Mouse (Mus musculus) 416B (cell line): ENCODE data around the gene Ppp1r9b.
"Not testable (repeated sequence)": the region's sequence is repeated elsewhere in the genome, so short reads cannot be mapped to it uniquely, and the experiment has no call there.

ENCODE experiments used
- DNase-seq: peaks from one replicate; pipeline ENCODE4 v3.0.0; 2011; ENCODE audit warnings: low read depth

The Ppp1r9b gene

GRCm38 (mm10) chr11:94998041-94998531 is 7.3 kb downstream of the Ppp1r9b start:
- DNase-seq: no peak

- no peak for DNase-seq
These were observed 9.3 kb downstream of the Ppp1r9b start for GRCm38 (mm10) chr11:95000128-95000527.

- DNase-seq: peak; percentile 91
These were observed 9.7 kb downstream of the Ppp1r9b start for GRCm38 (mm10) chr11:95000548-95000947.

DNA sequence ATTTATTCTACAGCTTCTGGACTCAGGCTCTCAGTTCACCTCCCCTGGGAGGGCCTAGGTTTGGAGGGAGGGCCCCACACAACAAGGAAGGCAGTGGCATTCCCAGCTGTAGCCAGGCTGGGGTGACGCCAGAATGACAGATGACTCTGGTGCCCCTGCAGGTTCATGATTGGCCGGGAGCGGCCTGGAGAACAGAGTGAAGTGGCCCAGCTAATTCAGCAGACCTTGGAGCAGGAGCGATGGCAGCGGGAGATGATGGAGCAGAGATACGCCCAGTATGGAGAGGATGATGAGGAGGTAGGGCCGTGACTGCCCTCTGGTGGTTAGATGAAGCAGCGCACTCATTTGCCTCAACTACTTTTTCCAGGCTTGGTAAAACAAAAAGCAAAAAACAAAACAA is 10.2 kb downstream of the Ppp1r9b start:
- DNase-seq: peak; percentile 86

DNA sequence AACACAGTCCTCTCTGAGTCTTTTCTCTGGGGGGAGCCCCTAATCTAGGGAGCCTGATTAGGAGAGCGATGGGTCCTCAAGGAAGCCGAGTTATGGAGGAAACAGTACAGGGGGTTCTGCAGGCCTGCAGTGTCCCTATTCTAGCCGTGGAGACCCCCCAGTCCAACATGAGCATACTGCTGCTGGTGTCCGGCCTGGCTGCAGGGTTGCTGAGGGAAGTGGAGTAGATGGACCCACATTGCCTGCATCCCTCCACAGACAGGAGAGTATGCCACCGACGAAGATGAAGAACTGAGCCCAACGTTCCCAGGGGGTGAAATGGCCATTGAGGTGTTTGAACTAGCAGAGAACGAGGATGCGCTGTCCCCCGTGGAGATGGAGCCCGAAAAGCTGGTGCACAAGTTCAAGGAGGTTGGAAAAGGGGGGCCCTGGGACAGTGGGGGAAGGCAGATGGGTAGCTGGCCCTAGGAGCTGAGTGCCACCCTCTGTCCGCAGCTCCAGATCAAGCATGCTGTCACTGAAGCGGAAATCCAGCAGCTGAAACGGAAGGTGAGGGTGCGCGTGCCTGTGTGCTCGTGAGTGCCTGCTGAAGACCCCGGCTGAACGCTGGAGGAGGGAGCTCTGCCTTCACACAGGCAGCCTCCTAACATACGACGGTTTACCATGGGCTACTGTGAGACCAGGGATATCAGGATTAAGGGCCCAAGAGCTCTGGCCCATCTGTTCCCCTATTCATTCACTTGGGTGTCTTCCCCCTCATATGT is 10.9 kb downstream of the Ppp1r9b start:
- no peak for DNase-seq

DNA sequence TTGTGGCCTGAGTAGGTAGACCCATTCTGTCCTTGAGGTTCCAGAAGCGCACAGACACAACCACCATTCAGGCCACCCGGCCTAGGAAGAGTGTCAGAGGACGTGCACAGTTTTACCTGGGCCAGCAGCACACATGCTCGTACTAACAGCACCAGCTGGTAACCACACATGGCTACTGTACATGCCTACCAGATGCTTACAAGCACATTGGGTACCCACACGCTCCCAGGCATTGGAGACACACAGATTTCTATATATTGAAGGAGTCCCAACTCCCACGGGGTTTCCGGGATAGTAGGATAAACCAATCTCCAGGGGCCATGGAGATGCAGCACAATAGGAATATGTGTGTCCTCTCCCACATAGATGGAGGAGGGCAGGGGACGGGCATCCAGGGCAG is 11.9 kb downstream of the Ppp1r9b start:
- DNase-seq: no peak

DNA sequence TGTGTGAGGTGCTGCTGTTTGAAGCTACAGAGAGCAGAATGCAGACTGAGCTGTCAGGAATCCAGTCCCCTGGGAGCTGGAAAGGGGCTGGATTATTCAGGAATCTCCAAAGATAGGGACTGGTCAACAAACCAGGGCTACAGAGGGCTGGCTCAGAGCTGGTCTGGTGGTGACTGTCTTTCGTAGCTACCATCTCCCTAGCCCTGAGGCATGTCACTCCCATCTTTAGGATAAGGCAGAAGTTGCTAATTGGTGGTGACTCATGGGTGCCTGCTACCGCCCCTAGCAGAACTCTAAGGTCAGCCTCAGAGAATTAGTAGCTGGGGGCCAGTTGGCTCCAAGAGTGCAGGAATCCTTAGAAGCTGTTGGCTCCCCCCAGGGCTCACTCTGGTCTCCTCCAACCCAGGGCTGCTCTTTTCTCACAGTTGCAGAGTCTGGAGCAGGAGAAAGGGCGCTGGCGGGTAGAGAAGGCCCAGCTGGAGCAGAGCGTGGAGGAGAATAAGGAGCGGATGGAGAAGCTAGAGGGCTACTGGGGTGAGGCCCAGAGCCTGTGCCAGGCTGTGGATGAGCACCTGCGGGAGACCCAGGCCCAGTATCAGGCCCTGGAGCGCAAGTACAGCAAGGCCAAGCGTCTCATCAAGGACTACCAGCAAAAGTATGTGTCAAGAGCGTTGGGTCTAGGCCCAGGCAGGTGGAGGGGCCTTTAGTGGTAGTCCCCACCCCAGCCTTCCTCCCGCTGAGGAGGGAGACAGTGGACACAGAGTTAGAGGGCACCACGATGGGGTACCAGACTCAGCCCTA is 13.5 kb downstream of the Ppp1r9b start:
- DNase-seq: no peak

- DNase-seq: no peak
These were observed 14.0 kb downstream of the Ppp1r9b start for GRCm38 (mm10) chr11:95004937-95005198.

- no peak for DNase-seq
These were observed 15.2 kb downstream of the Ppp1r9b start for GRCm38 (mm10) chr11:95006038-95006437.

DNA sequence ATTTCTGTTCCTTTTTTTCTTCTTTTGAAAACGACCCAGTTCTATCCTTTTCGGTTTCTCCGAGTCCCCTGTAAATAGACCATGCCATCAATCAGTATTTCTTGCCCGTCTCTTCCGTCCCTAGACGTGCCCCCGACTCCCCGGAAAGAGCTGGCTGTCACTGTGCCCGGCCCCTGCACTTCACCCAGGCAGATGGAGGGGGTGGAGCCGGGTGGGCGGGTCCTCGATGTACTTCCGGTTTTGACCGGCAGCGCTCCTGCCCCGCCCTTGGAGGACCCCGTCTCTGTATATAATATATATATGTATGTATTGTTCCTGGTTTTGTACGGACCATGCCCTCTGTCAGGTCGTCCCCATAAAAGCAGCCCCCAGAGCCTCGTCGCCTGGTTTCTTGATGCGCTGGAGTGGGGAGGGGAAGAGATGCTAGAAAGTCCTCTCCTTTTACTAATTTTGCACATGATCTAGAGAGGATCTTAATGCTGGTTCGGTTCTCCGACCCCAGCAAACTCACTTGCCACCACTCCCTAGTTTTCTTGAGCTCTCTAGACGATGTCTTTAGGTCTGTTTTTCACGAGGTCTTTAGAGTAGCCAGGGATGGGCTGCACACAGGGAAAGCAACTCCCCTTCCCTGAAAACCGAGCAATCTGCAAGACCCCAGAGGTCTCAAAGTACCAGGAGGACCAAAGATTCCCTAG is 15.8 kb downstream of the Ppp1r9b start:
- DNase-seq: peak; percentile 64

DNA sequence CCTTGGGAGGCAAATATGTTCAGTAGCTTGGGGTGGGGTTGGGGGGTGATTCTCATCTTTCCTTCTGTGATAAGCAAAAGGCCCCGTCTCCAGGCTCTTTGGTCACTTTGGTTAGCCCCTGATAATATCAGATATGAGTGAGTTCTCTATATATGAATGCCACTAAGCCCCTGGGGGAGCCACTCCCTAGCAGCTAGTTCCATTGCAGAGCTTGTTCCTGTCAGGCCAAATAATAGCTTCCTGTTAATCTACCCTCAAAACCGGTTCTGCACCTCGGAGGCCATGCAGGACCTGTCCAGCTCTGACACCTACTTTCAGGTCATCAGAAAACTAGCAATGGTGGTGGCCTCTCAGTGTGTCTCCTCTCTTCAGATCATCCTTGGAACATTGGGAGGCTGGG is 16.6 kb downstream of the Ppp1r9b start:
- peak; percentile 48 for DNase-seq

DNA sequence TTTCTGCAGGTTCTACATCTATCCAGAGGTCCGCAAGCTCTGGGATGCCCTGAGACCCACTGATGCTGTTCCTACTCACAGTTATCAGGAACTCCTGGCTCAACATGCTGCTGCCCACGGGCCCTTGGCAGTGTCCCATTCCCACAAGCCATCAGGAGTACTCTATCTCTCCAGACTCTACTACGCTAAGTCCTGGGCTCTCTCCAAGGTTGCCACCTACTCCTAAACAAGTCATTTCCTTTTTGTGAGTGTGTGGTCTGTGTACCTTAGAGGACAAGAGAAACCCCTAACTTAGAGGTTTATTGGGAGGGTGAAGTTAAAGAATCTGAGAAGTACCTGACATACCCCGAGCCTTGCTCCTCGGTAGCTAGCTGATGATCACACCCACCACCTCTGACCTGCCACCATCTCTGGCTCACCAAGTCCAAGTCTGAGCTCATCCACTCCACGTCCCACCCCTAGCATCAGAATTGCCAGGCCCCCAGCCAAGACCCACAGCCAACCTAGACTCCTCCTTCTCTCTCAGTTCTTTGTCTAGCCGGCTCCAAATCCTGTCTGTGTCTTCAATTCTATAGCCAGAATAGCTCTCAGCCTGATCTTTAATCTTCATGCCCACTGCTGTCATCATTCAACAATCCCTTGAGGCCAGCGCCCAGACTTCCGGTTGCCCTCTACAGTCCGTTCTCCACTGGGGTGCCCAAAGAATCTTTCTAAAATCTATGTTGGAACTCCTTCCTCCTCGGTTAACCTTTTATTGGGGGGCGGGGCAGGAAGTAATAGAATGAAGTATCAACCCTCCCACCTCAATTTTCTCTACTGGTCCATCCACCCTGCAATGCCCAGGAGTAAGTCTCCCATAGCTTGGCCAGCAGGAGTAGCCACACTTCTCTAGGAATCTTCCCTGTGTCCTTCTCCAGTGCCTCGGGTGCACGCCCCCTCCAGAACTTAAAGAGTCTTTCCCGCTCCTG is 18.1 kb downstream of the Ppp1r9b start:
- DNase-seq: no peak

GRCm38 (mm10) chr11:95009629-95010014 is 18.8 kb downstream of the Ppp1r9b start, which contains the start of gene Samd14:
Gene Samd14, plus strand, starts transcription at chr11:95009879.
- DNase-seq: no peak

DNA sequence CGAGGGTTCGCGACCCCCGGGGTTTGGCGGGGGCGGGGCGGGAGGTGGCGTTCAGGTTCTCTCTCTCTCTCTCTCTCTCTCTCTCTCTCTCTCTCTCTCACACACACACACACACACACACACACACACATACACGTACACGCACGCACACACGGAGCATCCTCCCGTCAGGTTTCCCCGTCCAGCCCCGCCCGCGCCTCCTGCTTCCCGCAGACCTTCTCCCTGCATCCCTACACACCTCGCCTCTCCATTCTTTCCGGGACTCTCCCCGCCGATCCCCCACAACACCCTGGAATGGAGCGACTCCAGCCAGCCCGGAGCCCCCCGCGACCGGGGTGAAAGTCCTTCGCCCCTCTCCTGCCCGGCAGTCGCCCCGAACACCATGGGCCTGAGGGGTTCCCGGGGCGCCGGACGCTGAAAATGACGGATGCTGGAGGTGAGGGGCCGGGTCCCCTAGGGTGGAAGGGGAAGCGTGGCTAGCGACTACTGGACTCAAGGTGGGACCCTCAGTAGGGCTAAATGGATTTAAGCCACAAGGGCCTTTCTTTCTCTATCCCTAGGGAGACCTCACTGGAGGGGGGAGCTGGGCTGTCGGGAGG is 19.4 kb downstream of the Ppp1r9b start:
- DNase-seq: no peak

- not testable (repeated sequence) for DNase-seq
These were observed 20.1 kb downstream of the Ppp1r9b start for GRCm38 (mm10) chr11:95010841-95011403.

GRCm38 (mm10) chr11:95011416-95011815 is 20.6 kb downstream of the Ppp1r9b start:
- DNase-seq: no peak

DNA sequence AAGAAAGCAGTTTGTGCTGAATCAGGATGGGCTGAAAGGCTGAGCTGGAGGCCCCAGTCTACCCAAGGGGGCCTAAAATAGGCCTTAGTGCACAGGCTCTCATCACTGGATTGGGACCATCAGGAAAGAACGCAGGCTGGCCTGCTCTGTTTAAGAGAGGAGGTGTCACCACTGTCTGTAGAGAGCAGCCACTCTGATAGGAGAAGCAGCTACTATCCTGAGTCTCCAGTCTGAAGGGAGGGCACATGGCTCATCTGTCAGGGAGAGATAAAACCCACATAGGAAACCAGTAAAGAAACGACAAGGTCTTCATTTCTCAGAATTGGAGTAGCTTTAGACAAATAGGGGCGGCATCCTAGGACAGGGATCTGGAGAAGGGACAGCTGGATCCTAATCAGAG is 21.2 kb downstream of the Ppp1r9b start:
- DNase-seq: no peak

DNA sequence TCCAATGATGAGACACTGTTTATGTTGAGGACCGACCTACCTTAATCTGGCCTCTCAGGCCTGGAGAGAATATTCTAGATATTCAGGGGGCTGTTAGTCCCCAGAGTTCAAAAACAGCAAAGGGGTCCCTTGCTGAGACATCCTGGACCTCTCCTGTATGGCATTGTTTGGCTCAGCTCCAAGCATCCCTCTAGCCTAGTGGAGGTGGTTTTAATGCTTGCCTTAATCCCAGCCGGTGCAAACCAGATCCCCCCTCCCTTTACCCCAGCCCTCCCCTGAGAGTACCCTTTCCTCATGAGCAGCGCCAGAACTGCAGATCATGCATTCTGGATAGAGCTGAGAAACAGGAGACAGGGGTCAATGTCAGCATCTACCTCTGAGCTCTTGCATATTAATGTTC is 21.7 kb downstream of the Ppp1r9b start:
- no peak for DNase-seq

GRCm38 (mm10) chr11:95015484-95015883 is 24.6 kb downstream of the Ppp1r9b start:
- DNase-seq: no peak

- DNase-seq: peak; percentile 33
These were observed 31.6 kb downstream of the Ppp1r9b start for GRCm38 (mm10) chr11:95022237-95022992.
